Mouse (Mus musculus): ENCODE results near the gene Sertad2. TPM values are rescaled to one million over a fixed set of nuclear protein-coding genes. Genes with fewer than 3 reads are reported as not detected.

Sertad2 gene
- polyA plus RNA-seq, 1 experiment from 2014 or later = 22.3 TPM

GRCm38 (mm10) chr11:20643161-20643560, 100.1 kb downstream of the Sertad2 start:
- Histone ChIP-seq H3K4me2 (ENCODE audit: low read depth) (no peak overlapping the region), H3K9me3 (ENCODE audit: control insufficient read depth, low read length) (no peaks in the 10 kb centered on the region), H3K9ac (ENCODE audit: low read length) (no peak overlapping the region), H3K27me3 (ENCODE audit: control insufficient read depth, insufficient read depth, low read length) (no peaks in the 10 kb centered on the region), H3K27ac (ENCODE audit: low read depth, low read length) (no peak overlapping the region), H3K4me1 (ENCODE audit: control insufficient read depth, insufficient read depth, low read length) (peaks cover 30% of the 10 kb centered on the region), H3K36me3 (ENCODE audit: control insufficient read depth, insufficient read depth, low read length) (no peaks in the 10 kb centered on the region), H3K4me3 (ENCODE audit: low read depth, low read length) (no peak overlapping the region)
- WGBS = 49% methylated on average over 5 of the region's 5 CpGs
- no peak for ATAC-seq (ENCODE audit: insufficient read depth, low FRiP score, low TSS enrichment)
- DNase-seq (ENCODE audit: low spot score) = no peak

GRCm38 (mm10) chr11:20644166-20644565, 101.1 kb downstream of the Sertad2 start:
- no peak overlapping the region for H3K27ac ChIP-seq (ENCODE audit: low read depth, low read length)
- no peak overlapping the region for H3K9ac ChIP-seq (ENCODE audit: low read length)
- H3K4me1 ChIP-seq (ENCODE audit: control insufficient read depth, insufficient read depth, low read length) = peaks cover 30% of the 10 kb centered on the region
- DNase-seq (ENCODE audit: low spot score) (peak; percentile 3), ATAC-seq (ENCODE audit: insufficient read depth, low FRiP score, low TSS enrichment) (no peak)
- no peaks in the 10 kb centered on the region for H3K9me3 ChIP-seq (ENCODE audit: control insufficient read depth, low read length)
- H3K4me2 ChIP-seq (ENCODE audit: low read depth) = no peak overlapping the region
- no peaks in the 10 kb centered on the region for H3K27me3 ChIP-seq (ENCODE audit: control insufficient read depth, insufficient read depth, low read length)
- H3K36me3 ChIP-seq (ENCODE audit: control insufficient read depth, insufficient read depth, low read length) = no peaks in the 10 kb centered on the region
- 70% methylated on average over 1 of the region's 1 CpGs for WGBS
- no peak overlapping the region for H3K4me3 ChIP-seq (ENCODE audit: low read depth, low read length)

GRCm38 (mm10) chr11:20644872-20645271, 101.8 kb downstream of the Sertad2 start:
- no peaks in the 10 kb centered on the region for H3K9me3 ChIP-seq (ENCODE audit: control insufficient read depth, low read length)
- no peak overlapping the region for H3K27ac ChIP-seq (ENCODE audit: low read depth, low read length)

GRCm38 (mm10) chr11:20645521-20645920, 102.5 kb downstream of the Sertad2 start:
- Histone ChIP-seq H3K36me3 (ENCODE audit: control insufficient read depth, insufficient read depth, low read length) (no peaks in the 10 kb centered on the region), H3K9ac (ENCODE audit: low read length) (no peak overlapping the region), H3K27me3 (ENCODE audit: control insufficient read depth, insufficient read depth, low read length) (no peaks in the 10 kb centered on the region), H3K4me1 (ENCODE audit: control insufficient read depth, insufficient read depth, low read length) (peaks cover 25% of the 10 kb centered on the region), H3K4me3 (ENCODE audit: low read depth, low read length) (no peak overlapping the region), H3K9me3 (ENCODE audit: control insufficient read depth, low read length) (no peaks in the 10 kb centered on the region), H3K27ac (ENCODE audit: low read depth, low read length) (no peak overlapping the region), H3K4me2 (ENCODE audit: low read depth) (no peak overlapping the region)
- 85% methylated on average over 3 of the region's 3 CpGs for WGBS
- ATAC-seq (ENCODE audit: insufficient read depth, low FRiP score, low TSS enrichment) (no peak), DNase-seq (ENCODE audit: low spot score) (no peak)

More at GRCm38 (mm10) chr11:20644872-20645271, 101.8 kb downstream of the Sertad2 start:
- H3K4me2 ChIP-seq (ENCODE audit: low read depth) = no peak overlapping the region
- ATAC-seq (ENCODE audit: insufficient read depth, low FRiP score, low TSS enrichment) = no peak
- H3K36me3 ChIP-seq (ENCODE audit: control insufficient read depth, insufficient read depth, low read length) = no peaks in the 10 kb centered on the region
- DNase-seq (ENCODE audit: low spot score) = peak; percentile 8
- H3K27me3 ChIP-seq (ENCODE audit: control insufficient read depth, insufficient read depth, low read length) = no peaks in the 10 kb centered on the region
- no peak overlapping the region for H3K4me3 ChIP-seq (ENCODE audit: low read depth, low read length)
- no peak overlapping the region for H3K9ac ChIP-seq (ENCODE audit: low read length)
- H3K4me1 ChIP-seq (ENCODE audit: control insufficient read depth, insufficient read depth, low read length) = peaks cover 28% of the 10 kb centered on the region
- WGBS = 66% methylated on average over 6 of the region's 6 CpGs

- H3K36me3 ChIP-seq (ENCODE audit: control insufficient read depth, insufficient read depth, low read length) = no peaks in the 10 kb centered on the region
- H3K27me3 ChIP-seq (ENCODE audit: control insufficient read depth, insufficient read depth, low read length) = no peaks in the 10 kb centered on the region
- no peak overlapping the region for H3K27ac ChIP-seq (ENCODE audit: low read depth, low read length)
- H3K9me3 ChIP-seq (ENCODE audit: control insufficient read depth, low read length) = no peaks in the 10 kb centered on the region
- 67% methylated on average over 6 of the region's 6 CpGs for WGBS
- no peak overlapping the region for H3K9ac ChIP-seq (ENCODE audit: low read length)
- ATAC-seq (ENCODE audit: insufficient read depth, low FRiP score, low TSS enrichment) (no peak), DNase-seq (ENCODE audit: low spot score) (no peak)
- H3K4me1 ChIP-seq (ENCODE audit: control insufficient read depth, insufficient read depth, low read length) = peaks cover 29% of the 10 kb centered on the region
- no peak overlapping the region for H3K4me2 ChIP-seq (ENCODE audit: low read depth)
- no peak overlapping the region for H3K4me3 ChIP-seq (ENCODE audit: low read depth, low read length)
These were observed 103.1 kb downstream of the Sertad2 start for GRCm38 (mm10) chr11:20646142-20646541.

GRCm38 (mm10) chr11:20646986-20647726, 104.1 kb downstream of the Sertad2 start:
- DNase-seq (ENCODE audit: low spot score) = peak; percentile 31
- peak overlapping the region; percentile 44; the same call in 1 of the 2 replicates for H3K27ac ChIP-seq (ENCODE audit: low read depth, low read length)
- no peak overlapping the region for H3K9ac ChIP-seq (ENCODE audit: low read length)
- H3K36me3 ChIP-seq (ENCODE audit: control insufficient read depth, insufficient read depth, low read length) = no peaks in the 10 kb centered on the region
- no peaks in the 10 kb centered on the region for H3K27me3 ChIP-seq (ENCODE audit: control insufficient read depth, insufficient read depth, low read length)
- no peak overlapping the region for H3K4me3 ChIP-seq (ENCODE audit: low read depth, low read length)
- peaks cover 30% of the 10 kb centered on the region for H3K4me1 ChIP-seq (ENCODE audit: control insufficient read depth, insufficient read depth, low read length)
- H3K9me3 ChIP-seq (ENCODE audit: control insufficient read depth, low read length) = no peaks in the 10 kb centered on the region
- ATAC-seq (ENCODE audit: insufficient read depth, low FRiP score, low TSS enrichment) = no peak
- H3K4me2 ChIP-seq (ENCODE audit: low read depth) = no peak overlapping the region
- WGBS = 42% methylated on average over 10 of the region's 10 CpGs

GRCm38 (mm10) chr11:20647902-20648625, 105.0 kb downstream of the Sertad2 start:
- Histone ChIP-seq H3K4me3 (ENCODE audit: low read depth, low read length) (no peak overlapping the region), H3K9ac (ENCODE audit: low read length) (no peak overlapping the region), H3K27me3 (ENCODE audit: control insufficient read depth, insufficient read depth, low read length) (no peaks in the 10 kb centered on the region), H3K4me2 (ENCODE audit: low read depth) (no peak overlapping the region), H3K27ac (ENCODE audit: low read depth, low read length) (no peak overlapping the region), H3K9me3 (ENCODE audit: control insufficient read depth, low read length) (no peaks in the 10 kb centered on the region), H3K4me1 (ENCODE audit: control insufficient read depth, insufficient read depth, low read length) (peaks cover 30% of the 10 kb centered on the region), H3K36me3 (ENCODE audit: control insufficient read depth, insufficient read depth, low read length) (no peaks in the 10 kb centered on the region)
- DNase-seq (ENCODE audit: low spot score) (peak; percentile 10), ATAC-seq (ENCODE audit: insufficient read depth, low FRiP score, low TSS enrichment) (no peak)
- 56% methylated on average over 19 of the region's 19 CpGs for WGBS

- Histone ChIP-seq H3K4me3 (ENCODE audit: low read depth, low read length) (no peak overlapping the region), H3K27me3 (ENCODE audit: control insufficient read depth, insufficient read depth, low read length) (no peaks in the 10 kb centered on the region), H3K9ac (ENCODE audit: low read length) (no peak overlapping the region), H3K9me3 (ENCODE audit: control insufficient read depth, low read length) (no peaks in the 10 kb centered on the region), H3K36me3 (ENCODE audit: control insufficient read depth, insufficient read depth, low read length) (no peaks in the 10 kb centered on the region), H3K4me1 (ENCODE audit: control insufficient read depth, insufficient read depth, low read length) (peaks cover 31% of the 10 kb centered on the region), H3K4me2 (ENCODE audit: low read depth) (no peak overlapping the region), H3K27ac (ENCODE audit: low read depth, low read length) (no peak overlapping the region)
- ATAC-seq (ENCODE audit: insufficient read depth, low FRiP score, low TSS enrichment) = peak; percentile 47
- 50% methylated on average over 5 of the region's 5 CpGs for WGBS
- DNase-seq (ENCODE audit: low spot score) = peak; percentile 52
These were observed 106.4 kb downstream of the Sertad2 start for GRCm38 (mm10) chr11:20649477-20649876.

Data from neural tube, embryonic 11.5 days (tissue).